Mouse (Mus musculus): ENCODE results near the gene Anapc4. TPM values are rescaled to one million over a fixed set of nuclear protein-coding genes. Genes with fewer than 3 reads are reported as not detected.

The Anapc4 gene
- total and polyA plus RNA-seq, 3 experiments, result 66.4 to 87.0 (median 85.6) TPM

GRCm38 (mm10) chr5:52887085-52887484 lies 53.3 kb downstream of the Anapc4 start:
- Histone ChIP-seq H3K27ac (ENCODE audit: insufficient read depth, low read depth) (no peak overlapping the region), H3K9me3 (replicated peaks; ENCODE audit: low read length) (peaks cover 9% of the 10 kb centered on the region), H3K27me3 (replicated peaks) (no peaks in the 10 kb centered on the region), H3K79me2 (replicated peaks; ENCODE audit: control insufficient read depth, extremely low read depth, insufficient read depth, poor library complexity, severe bottlenecking) (no peaks in the 10 kb centered on the region), H3K4me2 (ENCODE audit: insufficient read depth, low read depth, poor library complexity, severe bottlenecking) (no peak overlapping the region), H3K4me3 (replicated peaks in 1 of 3; ENCODE audit: low read depth in 2 of 3, low read length in 2 of 3, poor library complexity in 1 of 3) (no peak overlapping the region), H3K4me1 (ENCODE audit: control insufficient read depth in 1 of 2, insufficient read depth in 2 of 2) (peaks cover 3 to 16% of the 10 kb centered on the region in 2 experiments), H3K9ac (ENCODE audit: insufficient read depth, low read depth) (no peak overlapping the region), H3K36me3 (replicated peaks in 1 of 2; ENCODE audit: control insufficient read depth in 1 of 2, insufficient read depth in 1 of 2, low read length in 1 of 2) (no peaks in the 10 kb centered on the region)
- TF ChIP-seq PAX5 (IDR thresholded peaks at IDR 0.05; ENCODE audit: low read length), result no peak
- TF ChIP-seq MAX (IDR thresholded peaks at IDR 0.05; ENCODE audit: low read length), result no peak
- TF ChIP-seq SMC3 (IDR thresholded peaks at IDR 0.05; ENCODE audit: low read depth, low read length), result peak; percentile 71
- TF ChIP-seq ZC3H11A (IDR thresholded peaks at IDR 0.05; ENCODE audit: low read depth, low read length), result no peak
- no peak for TF ChIP-seq MAFK (IDR thresholded peaks at IDR 0.05; ENCODE audit: insufficient replicate concordance, low read length)
- no peak for TF ChIP-seq POLR2A (IDR thresholded peaks at IDR 0.05; ENCODE audit: low read depth, low read length)
- peak; percentile 77 to 89 for TF ChIP-seq CTCF (conservative IDR thresholded peaks at IDR 0.05 in 1 of 2, IDR thresholded peaks at IDR 0.05 in 1 of 2; ENCODE audit: low read depth in 2 of 2, low read length in 2 of 2)
- TF ChIP-seq GABPA (IDR thresholded peaks at IDR 0.05; ENCODE audit: insufficient replicate concordance, low read depth, low read length), result no peak
- no peak for TF ChIP-seq JUND (conservative IDR thresholded peaks at IDR 0.05; ENCODE audit: low read depth, low read length)
- no peak for TF ChIP-seq EP300 (IDR thresholded peaks at IDR 0.05; ENCODE audit: low read length)
- peak; percentile 55 for TF ChIP-seq RAD21 (IDR thresholded peaks at IDR 0.05; ENCODE audit: low read depth, low read length)
- no peak for TF ChIP-seq TCF12 (IDR thresholded peaks at IDR 0.05; ENCODE audit: low read depth, low read length)
- TF ChIP-seq SIN3A (IDR thresholded peaks at IDR 0.05; ENCODE audit: low read length), result no peak
- TF ChIP-seq HCFC1 (IDR thresholded peaks at IDR 0.05; ENCODE audit: low read depth, low read length), result no peak
- no peak for TF ChIP-seq MAZ (IDR thresholded peaks at IDR 0.05; ENCODE audit: low read depth, low read length)
- TF ChIP-seq NELFE (IDR thresholded peaks at IDR 0.05; ENCODE audit: low read depth, low read length), result no peak
- no peak for TF ChIP-seq MEF2A (IDR thresholded peaks at IDR 0.05; ENCODE audit: borderline replicate concordance, low read depth, low read length)
- no peak for TF ChIP-seq BHLHE40 (IDR thresholded peaks at IDR 0.05; ENCODE audit: low read depth, low read length)
- dilution Hi-C loops (cut with MboI; ENCODE audit: extremely low pct_ligation_motif_present, extremely low pct_unique_long_range_greater_than_20kb, low sequenced_read_pairs), result no loop called here
- DNase-seq (ENCODE audit: extremely low read depth), result peak; percentile 62
- in situ Hi-C loops (cut with MboI; ENCODE audit: low pct_ligation_motif_present, low pct_unique_long_range_greater_than_20kb, low sequenced_read_pairs), result no loop called here

GRCm38 (mm10) chr5:52889919-52890318 lies 56.1 kb downstream of the Anapc4 start:
- DNase-seq (ENCODE audit: extremely low read depth), result no peak
- H3K4me3 ChIP-seq (replicated peaks in 1 of 3; ENCODE audit: low read depth in 2 of 3, low read length in 2 of 3, poor library complexity in 1 of 3), result no peak overlapping the region
- in situ Hi-C loops (cut with MboI; ENCODE audit: low pct_ligation_motif_present, low pct_unique_long_range_greater_than_20kb, low sequenced_read_pairs), result no loop called here
- no peak overlapping the region for H3K27ac ChIP-seq (ENCODE audit: insufficient read depth, low read depth)
- H3K9ac ChIP-seq (ENCODE audit: insufficient read depth, low read depth), result no peak overlapping the region
- no peak for TF ChIP-seq ZMIZ1 (IDR thresholded peaks at IDR 0.05; ENCODE audit: low read depth, low read length)
- no peak for TF ChIP-seq RCOR1 (conservative IDR thresholded peaks at IDR 0.05; ENCODE audit: low read depth, low read length)
- no peak for TF ChIP-seq HCFC1 (IDR thresholded peaks at IDR 0.05; ENCODE audit: low read depth, low read length)
- no peak for TF ChIP-seq NELFE (IDR thresholded peaks at IDR 0.05; ENCODE audit: low read depth, low read length)
- no peak for TF ChIP-seq MYC (IDR thresholded peaks at IDR 0.05; ENCODE audit: low read depth, low read length)
- TF ChIP-seq IRF4 (IDR thresholded peaks at IDR 0.05; ENCODE audit: low read depth, low read length), result no peak
- no peak for TF ChIP-seq JUN (IDR thresholded peaks at IDR 0.05; ENCODE audit: insufficient read depth, low read depth, low read length)
- no peak for TF ChIP-seq MAZ (IDR thresholded peaks at IDR 0.05; ENCODE audit: low read depth, low read length)
- TF ChIP-seq CTCF (conservative IDR thresholded peaks at IDR 0.05 in 1 of 2, IDR thresholded peaks at IDR 0.05 in 1 of 2; ENCODE audit: low read depth in 2 of 2, low read length in 2 of 2), result no peak
- TF ChIP-seq MEF2A (IDR thresholded peaks at IDR 0.05; ENCODE audit: borderline replicate concordance, low read depth, low read length), result no peak
- TF ChIP-seq NRF1 (IDR thresholded peaks at IDR 0.05; ENCODE audit: low read depth, low read length), result no peak
- TF ChIP-seq TCF12 (IDR thresholded peaks at IDR 0.05; ENCODE audit: low read depth, low read length), result no peak
- TF ChIP-seq RAD21 (IDR thresholded peaks at IDR 0.05; ENCODE audit: low read depth, low read length), result no peak
- no peak for TF ChIP-seq ELF1 (IDR thresholded peaks at IDR 0.05; ENCODE audit: low read depth, low read length)
- no peak for TF ChIP-seq ZNF384 (IDR thresholded peaks at IDR 0.05; ENCODE audit: low read depth, low read length)
- no peaks in the 10 kb centered on the region for H3K79me2 ChIP-seq (replicated peaks; ENCODE audit: control insufficient read depth, extremely low read depth, insufficient read depth, poor library complexity, severe bottlenecking)
- dilution Hi-C loops (cut with MboI; ENCODE audit: extremely low pct_ligation_motif_present, extremely low pct_unique_long_range_greater_than_20kb, low sequenced_read_pairs), result no loop called here
- H3K36me3 ChIP-seq (replicated peaks in 1 of 2; ENCODE audit: control insufficient read depth in 1 of 2, insufficient read depth in 1 of 2, low read length in 1 of 2), result no peaks in the 10 kb centered on the region
- H3K4me1 ChIP-seq (ENCODE audit: control insufficient read depth in 1 of 2, insufficient read depth in 2 of 2), result peaks cover 6 to 22% of the 10 kb centered on the region in 2 experiments
- H3K4me2 ChIP-seq (ENCODE audit: insufficient read depth, low read depth, poor library complexity, severe bottlenecking), result no peak overlapping the region
- no peaks in the 10 kb centered on the region for H3K27me3 ChIP-seq (replicated peaks)
- peaks cover 15% of the 10 kb centered on the region for H3K9me3 ChIP-seq (replicated peaks; ENCODE audit: low read length)
